Mouse (Mus musculus) thymus, postnatal 36 days (tissue): ENCODE measurements around the gene Fpr2.
"Not testable (repeated sequence)": the region's sequence is repeated elsewhere in the genome, so short reads cannot be mapped to it uniquely, and the experiment has no call there.

ENCODE experiments used
- DNase-seq, 2 experiments: peaks; one replicate each; pipeline ENCODE4 v3.0.0; 2022; ENCODE audit warnings: mixed read lengths in 2 of 2

Gene Fpr2

GRCm38 (mm10) chr17:17887774-17888248 is at the start of gene Fpr2, which contains the start of gene Fpr3:
Gene Fpr2 (plus strand): TSS chr17:17887824.
Gene Fpr3 (plus strand): TSS chr17:17887852.
- no peak for DNase-seq

- DNase-seq = peak; percentile 96 to 97
Observed at GRCm38 (mm10) chr17:17837919-17838701, 49.5 kb upstream of the Fpr2 start.

- DNase-seq = no peak
Observed at GRCm38 (mm10) chr17:17839276-17839675, 48.3 kb upstream of the Fpr2 start.

- no peak for DNase-seq
Observed at GRCm38 (mm10) chr17:17840796-17841195, 46.8 kb upstream of the Fpr2 start.

DNA sequence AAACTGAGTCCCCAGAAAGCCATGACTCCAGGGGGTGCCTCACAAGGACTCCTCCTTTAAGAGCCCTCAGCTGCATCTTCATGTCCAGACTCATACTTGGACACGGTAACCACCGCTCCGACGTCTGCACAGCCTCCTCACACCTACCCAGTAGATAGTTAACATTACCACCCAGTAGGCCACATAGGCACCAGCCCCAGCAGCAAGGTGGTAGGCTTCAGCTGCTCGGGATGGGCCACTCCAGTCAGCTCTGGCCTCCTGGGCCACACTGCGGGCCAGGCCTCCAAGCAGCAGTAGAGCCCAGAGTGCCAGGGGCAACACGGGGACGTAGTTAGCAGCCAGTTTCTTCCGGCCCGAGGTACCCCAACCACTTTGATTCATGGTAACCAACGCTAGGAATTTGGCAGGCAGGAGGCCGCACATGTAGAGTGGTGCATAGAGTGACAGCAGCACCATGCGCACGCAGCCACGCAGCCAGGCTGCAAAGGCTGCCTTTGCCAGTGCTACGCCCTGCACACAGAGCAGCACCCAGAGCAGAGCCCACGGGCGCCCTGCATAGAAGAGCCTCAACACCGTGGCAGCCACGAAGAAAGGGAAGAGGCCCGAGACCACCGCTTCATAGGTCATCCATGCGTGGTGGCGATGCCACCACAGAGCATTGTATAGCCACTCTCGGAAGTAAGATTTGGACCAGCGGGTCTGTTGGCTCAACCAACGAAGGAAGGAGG is 43.9 kb upstream of the Fpr2 start:
- DNase-seq = no peak

DNA sequence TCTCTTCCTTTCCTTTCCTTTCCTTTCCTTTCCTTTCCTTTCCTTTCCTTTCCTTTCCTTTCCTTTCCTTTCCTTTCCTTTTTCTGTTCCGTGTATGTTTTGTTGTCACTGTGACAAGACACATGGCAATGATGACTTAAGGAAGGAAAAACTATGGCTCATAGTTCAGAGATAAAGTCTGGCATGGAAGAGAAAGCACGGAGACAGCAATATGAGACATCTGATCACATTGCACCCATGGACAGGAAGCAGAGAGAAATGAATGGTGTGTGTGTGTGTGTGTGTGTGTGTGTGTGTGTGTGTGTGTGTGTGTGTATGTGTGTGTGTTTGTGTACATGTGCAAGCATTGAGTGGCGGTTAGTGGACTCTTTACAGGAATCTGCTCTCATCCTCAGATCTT is 43.0 kb upstream of the Fpr2 start:
- not testable (repeated sequence) for DNase-seq

DNA sequence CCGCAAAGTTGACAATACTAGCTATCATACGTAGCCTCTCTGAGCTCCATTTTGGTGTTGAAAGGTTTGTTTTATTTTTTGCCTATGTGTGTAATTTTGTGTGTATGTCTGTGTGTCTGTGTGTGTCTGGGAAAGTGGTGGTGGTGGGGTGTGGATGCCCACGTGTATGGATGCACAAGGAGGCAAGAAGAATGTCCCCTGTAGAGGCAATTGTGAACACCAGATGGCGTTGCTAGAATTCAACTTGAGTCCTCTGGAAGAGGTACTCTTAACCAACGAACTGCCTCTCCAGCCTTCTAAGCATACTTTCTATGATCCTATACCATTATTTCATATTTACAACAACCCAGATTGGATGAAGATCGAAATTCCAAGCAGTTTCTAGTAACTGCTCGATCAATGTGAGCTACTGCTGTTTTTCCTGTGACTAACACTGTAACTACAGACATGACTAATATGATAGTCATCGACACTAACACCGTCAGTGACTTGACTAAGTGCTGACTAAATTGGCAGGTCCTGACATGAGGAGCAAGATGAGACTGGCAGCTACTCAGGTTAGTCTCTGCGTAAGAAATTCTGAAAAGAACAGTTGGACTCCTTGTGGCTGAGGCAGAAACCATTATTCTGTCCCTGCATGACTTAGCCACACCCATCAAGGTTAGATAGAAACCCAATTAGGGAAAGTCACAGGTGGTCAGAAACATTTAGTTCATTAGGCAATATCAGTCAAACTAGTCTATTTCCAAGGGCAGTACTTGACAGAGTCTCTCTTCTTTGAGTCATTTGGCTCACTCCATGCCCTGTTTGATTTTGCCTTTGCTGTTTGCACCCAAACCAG is 42.2 kb upstream of the Fpr2 start:
- DNase-seq = peak in 1 of 2 experiments; percentile 7

DNA sequence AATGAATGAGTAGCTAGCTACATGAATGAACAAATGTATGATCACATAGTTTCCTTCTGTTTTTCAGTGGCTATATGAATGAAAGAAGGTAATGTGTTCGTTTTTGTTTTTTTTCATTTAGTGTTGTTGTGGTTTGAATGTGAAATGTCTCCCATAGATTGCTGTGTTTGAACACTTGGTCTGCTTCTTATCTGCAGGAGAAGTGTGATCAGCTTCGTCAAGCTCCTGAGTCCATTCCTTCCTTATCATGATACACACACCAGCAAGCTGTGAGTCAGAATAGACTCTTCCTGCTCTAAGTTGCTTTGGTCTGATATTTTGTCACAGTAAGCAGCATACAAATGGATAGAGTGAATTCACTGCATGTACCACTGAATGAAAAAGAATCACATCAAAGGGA is 38.6 kb upstream of the Fpr2 start:
- DNase-seq = no peak

DNA sequence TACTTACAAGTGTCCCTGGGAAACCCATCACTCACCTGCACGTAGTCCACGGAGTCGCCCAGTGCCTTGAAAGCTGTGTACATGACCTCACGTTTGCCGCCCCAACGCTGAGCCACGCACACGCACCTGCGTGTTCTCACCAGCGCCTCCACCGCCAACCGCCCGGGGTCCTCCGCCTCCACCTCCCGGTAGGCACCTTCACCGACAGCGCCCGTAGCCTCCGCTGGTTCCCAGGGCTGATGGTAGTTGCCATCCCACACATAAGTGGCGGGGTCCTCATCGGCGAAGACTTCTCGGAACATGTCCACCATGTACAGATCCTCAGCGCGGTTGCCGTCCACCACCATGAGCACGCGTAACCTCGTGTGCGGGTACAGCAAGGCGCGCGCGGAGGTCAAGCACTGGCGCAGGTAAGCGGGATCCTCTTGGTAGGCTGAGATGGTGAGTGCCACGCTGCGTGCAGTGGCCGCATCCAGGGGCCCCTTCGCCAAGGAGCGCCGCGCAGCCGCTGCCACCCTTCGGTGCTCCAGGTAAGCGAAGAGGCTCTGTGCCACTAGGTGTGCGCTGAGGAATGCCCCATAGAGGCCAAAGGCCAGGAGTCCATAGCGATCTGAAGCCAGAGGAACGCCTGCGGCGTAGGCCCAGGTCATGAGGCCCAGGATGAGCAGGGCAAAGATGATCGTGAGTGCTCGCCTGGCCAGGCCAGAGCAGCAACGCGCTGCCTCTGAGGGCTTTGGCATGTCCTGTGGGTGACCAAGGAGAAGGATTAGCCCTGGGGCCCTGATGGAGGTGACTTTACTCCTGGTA is 37.5 kb upstream of the Fpr2 start:
- DNase-seq = no peak

DNA sequence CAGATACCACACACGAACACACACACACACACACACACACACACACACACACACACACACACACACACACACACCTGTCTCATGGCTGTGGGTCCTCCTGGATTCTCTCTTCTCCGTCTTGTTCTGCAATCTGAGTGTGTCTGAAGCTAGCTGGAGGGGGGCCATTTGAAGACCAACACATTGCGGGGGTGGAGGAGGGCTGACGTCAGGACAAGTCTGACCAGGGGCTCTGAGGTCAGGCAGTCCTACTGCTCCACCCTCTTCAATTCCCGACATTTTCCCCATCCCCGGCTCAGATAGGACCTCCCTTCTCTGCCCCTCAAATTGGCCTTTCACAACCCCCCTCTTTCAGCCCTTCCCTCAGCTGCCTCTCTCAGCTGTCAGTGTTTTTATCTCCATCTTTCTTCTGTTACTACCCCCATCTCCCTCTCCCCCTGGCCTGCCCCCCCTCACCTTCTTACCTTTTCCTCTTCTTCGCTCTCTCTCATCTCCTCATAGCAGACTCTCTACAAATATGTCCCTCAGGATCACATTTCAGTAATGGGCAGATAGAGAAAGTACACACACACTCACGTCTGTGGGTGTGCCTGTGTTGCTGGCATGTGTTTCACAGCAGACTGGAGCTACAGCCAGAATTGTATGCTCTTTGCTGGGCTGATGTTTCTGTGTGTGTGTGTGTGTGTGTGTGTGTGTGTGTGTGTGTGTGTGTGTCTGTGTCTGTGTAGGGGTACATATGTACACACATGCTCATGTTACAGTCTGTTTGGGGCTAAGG is 32.4 kb upstream of the Fpr2 start, which contains the start of gene Has1:
Has1 (minus strand) TSS at position 142 of the 775 bp plus-strand sequence.
- no peak for DNase-seq

DNA sequence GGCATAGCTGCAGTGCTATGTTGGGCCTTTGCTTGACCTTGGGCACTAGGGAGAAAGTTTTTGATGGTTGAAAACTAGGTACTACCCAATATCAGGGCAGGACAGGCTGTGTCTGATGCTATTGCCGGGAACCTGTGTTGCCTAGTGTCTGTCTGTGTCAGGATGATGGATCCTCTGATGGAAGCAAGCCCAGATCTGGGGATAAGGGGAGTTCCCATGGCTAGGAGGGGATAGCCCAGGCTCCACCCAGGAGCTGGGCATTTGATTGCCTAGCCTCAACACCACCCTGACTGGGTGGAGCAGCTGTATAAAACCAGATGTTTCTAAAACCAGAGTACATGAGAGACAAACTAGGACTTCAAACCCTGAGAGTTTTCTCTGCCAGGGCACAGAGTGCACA is 31.0 kb upstream of the Fpr2 start:
- no peak for DNase-seq

DNA sequence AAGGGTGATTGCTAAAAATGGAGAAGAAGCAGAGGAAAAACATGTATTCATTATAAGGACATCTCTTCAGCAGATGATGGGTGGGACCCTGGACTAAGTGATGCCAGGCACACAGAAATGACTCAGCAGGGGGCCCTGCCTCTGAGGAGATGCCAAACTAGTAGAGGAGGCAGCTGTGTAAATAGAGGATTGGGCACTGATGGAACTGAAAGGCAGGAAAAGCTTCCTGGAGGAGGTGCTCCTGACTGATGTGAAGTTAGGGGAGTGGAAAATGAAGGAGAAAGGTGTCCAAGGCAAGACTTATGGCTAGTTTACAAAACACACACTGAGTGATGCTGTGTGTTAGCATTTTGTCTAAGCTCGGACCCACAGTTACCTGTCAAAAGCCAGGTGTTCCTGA is 30.2 kb upstream of the Fpr2 start:
- DNase-seq = no peak

DNA sequence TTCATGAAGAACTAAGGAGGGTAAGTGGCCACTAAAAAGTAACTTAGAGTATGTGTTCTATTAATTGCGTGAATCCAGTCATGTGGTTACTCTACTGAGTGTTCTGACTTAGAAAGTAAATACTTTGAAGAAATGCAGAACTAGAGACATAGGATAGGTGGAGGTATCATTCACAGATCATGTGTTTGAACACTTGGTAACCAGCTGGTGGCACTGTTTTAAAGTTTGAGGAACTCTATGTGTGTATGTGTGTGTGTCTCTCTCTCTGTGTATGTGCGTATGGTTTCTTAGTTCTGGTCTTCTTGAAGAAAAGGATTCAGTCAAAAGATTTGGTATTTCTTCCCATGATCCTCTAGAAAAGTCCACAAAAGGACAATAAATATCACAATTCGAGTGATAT is 27.5 kb upstream of the Fpr2 start:
- DNase-seq = no peak

DNA sequence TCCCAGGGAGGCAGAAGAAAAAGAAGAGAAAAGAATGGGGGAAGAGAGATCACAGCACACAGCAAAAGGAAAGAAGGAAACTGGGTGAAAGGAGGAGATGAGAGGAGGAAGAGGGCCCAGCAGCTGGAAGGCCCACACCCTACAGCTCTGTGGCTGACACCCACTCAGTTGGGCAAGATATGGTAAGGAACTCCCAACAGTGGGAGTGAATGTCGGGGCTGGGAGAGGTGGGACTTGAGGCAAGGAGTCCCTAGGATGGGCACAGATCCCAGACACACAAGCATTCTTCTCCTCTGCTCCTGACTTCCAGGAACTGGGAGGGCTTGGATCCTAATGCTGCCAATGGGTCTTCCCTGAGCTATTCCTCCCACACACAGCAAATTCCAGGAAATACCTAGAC is 25.3 kb upstream of the Fpr2 start:
- no peak for DNase-seq

DNA sequence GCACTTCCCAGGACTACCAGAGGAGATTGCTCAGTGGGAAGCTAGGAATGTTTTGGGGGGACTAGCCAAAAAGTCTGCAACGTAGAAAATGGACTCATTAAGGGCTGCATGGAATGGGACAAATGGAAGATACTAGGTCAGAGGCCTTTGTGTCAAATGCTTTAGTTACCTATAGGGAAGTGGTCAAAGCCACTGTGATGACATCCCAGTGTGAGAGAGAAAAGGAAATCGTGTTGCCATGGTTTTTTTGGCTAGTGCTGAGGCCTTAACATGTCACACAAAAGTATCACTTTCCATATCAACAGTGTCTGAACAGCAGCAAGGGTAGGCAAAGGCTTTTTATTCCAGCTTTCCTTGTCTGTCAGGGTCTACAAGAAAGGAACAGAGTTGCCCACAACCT is 22.5 kb upstream of the Fpr2 start:
- no peak for DNase-seq

GRCm38 (mm10) chr17:17866801-17867469 is 20.7 kb upstream of the Fpr2 start:
- DNase-seq = no peak

- DNase-seq = no peak
Observed at GRCm38 (mm10) chr17:17870892-17871550, 16.6 kb upstream of the Fpr2 start.

DNA sequence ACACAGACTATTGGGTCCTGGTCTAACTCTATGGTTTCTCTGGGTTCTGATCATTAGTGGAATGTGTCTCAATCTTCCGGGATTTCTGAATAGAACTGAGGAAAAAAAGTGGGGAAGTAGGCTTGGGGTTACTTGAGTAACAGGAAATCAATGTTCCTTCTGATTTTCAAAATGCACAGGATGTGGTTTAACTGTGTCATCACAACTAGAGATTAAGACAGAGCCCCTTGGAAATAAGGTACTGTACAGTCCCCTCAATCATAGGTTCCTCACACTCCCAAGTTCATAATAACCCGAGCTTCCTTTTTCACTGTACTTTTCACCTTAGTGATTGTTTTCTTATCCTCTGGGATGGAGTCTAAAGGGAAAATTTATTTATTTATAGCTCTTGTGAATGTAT is 15.9 kb upstream of the Fpr2 start:
- DNase-seq = no peak

DNA sequence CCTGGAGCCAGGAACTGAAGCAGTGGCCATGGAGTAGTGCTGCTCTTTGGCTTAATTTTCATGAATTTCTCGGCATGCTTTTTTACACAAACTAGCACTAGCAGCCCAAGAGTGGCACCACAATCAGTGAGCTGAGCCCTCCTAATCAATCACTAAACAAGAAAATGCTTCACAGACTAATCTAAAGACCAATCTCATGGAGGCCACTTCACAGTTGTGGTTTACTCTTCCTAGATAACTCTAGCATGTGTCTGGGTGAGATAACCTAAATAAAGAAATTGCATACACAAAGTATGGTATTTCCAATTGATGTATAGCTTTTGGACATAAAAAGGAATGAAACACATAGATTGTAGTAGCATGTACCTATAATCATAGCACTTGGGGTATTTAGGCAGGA is 8.3 kb upstream of the Fpr2 start:
- no peak for DNase-seq

GRCm38 (mm10) chr17:17882672-17883071 is 5.0 kb upstream of the Fpr2 start:
- DNase-seq = no peak
